Mouse (Mus musculus) C2C12 (cell line): Measurements from ENCODE around the gene Slc30a2.

Experiments
- FOSL1 ChIP-seq: IDR thresholded peaks from one replicate; pipeline ENCODE4 v1.8.0; 2011; ENCODE audit warnings: mild to moderate bottlenecking, low read length; ENCODE audit not compliant: poor library complexity, insufficient read depth, severe bottlenecking
- MAX ChIP-seq: IDR thresholded peaks from one replicate; pipeline ENCODE4 v1.6.1; 2011; ENCODE audit warnings: mild to moderate bottlenecking, control low read depth

DNA sequence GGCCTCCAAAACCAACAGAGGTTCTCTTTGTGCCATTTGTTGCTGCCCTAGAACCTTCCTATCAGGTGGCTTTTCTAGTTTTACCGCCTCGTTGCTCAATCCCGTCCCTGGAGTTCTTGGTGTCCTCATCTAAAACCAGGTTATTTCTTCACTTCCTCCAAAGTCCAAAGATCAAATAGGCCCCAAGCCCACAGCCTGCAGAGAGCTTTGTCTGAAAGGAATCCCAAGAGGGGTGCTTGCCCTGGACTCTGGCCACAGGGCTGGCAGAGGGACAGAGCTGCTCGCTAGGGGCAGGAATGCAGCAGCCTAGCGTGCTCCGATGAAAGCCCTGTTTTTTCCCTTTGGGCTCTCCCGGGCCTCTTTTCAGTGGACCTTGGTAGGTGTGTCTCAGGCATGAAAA, 54.1 kb downstream of the Slc30a2 start:
- no peak for TF ChIP-seq FOSL1
- TF ChIP-seq MAX: no peak
